Mouse (Mus musculus) embryonic facial prominence, embryonic 11.5 days (tissue): ENCODE measurements around the gene Kif26a. TPM values are rescaled to one million over a fixed set of nuclear protein-coding genes. Genes with fewer than 3 reads are reported as not detected.
A peak's percentile ranks its signal among the peaks of the same experiment; 100 is the strongest.

Experiments used
- ATAC-seq: fragments of 200-750 bp; cut with Nextera tagmentation; replicated peaks from 2 replicates; pipeline ENCODE4 v1.8.0; 2017; ENCODE audit warnings: low read depth; ENCODE audit not compliant: insufficient number of reproducible peaks, low FRiP score, low TSS enrichment
- DNase-seq: peaks from one replicate; pipeline ENCODE4 v3.0.0-alpha.2; 2015; ENCODE audit warnings: low spot score
- H3K27ac ChIP-seq: fragments of 300-500 bp; sonication (generic); replicated peaks from 2 replicates; pipeline ENCODE4 v1.5.1; 2014; ENCODE audit warnings: mild to moderate bottlenecking, low read depth, low read length, control low read depth
- H3K27me3 ChIP-seq: fragments of 300-500 bp; sonication (generic); 2 replicates; pipeline ENCODE4 v1.6.1; 2014; ENCODE audit warnings: mild to moderate bottlenecking, low read length, moderate library complexity, mixed read lengths; ENCODE audit not compliant: control insufficient read depth, insufficient read depth
- H3K36me3 ChIP-seq: fragments of 300-500 bp; sonication (generic); replicated peaks from 2 replicates; pipeline ENCODE4 v1.6.1; 2014; ENCODE audit warnings: low read depth, mild to moderate bottlenecking, low read length, moderate library complexity, mixed read lengths; ENCODE audit not compliant: control insufficient read depth, insufficient read depth
- H3K4me1 ChIP-seq: fragments of 300-500 bp; sonication (generic); 2 replicates; pipeline ENCODE4 v1.6.1; 2014; ENCODE audit warnings: low read length, mixed read lengths; ENCODE audit not compliant: control insufficient read depth, insufficient read depth
- H3K4me2 ChIP-seq: fragments of 300-500 bp; sonication (generic); 2 replicates; pipeline ENCODE4 v1.6.1; 2014; ENCODE audit warnings: low read depth, mild to moderate bottlenecking, control low read depth, low read length, moderate library complexity
- H3K4me3 ChIP-seq: fragments of 300-500 bp; sonication (generic); 2 replicates; pipeline ENCODE4 v1.5.1; 2014; ENCODE audit warnings: low read depth, low read length, control low read depth
- H3K9ac ChIP-seq: fragments of 300-500 bp; sonication (generic); replicated peaks from 2 replicates; pipeline ENCODE4 v1.6.1; 2014; ENCODE audit warnings: mild to moderate bottlenecking, control low read depth, low read length
- H3K9me3 ChIP-seq: fragments of 300-500 bp; sonication (generic); replicated peaks from 2 replicates; pipeline ENCODE4 v1.6.1; 2016; ENCODE audit warnings: mild to moderate bottlenecking, low read length, inconsistent platforms, mixed read lengths; ENCODE audit not compliant: control insufficient read depth
- WGBS: fragments of 180-500 bp; shearing (Covaris S2); extraction: QIAGEN DNeasy Blood & Tissue Kit; methylation state at CpG from one replicate; pipeline ENCODE4 v1.1.7; 2014; 5-methylcytosine and 5-hydroxymethylcytosine counted together
- polyA plus RNA-seq: library from polyadenylated mRNA; unstranded; fragments of >200 nt; fragmentation: Nextera tagmentation; extraction: Ambion mirVana; gene quantifications from 2 replicates; pipeline ENCODE4 v1.2.1, GENCODE M21; 2014

The Kif26a gene
- 1.8 and 2.6 TPM in 2 replicates for polyA plus RNA-seq

DNA sequence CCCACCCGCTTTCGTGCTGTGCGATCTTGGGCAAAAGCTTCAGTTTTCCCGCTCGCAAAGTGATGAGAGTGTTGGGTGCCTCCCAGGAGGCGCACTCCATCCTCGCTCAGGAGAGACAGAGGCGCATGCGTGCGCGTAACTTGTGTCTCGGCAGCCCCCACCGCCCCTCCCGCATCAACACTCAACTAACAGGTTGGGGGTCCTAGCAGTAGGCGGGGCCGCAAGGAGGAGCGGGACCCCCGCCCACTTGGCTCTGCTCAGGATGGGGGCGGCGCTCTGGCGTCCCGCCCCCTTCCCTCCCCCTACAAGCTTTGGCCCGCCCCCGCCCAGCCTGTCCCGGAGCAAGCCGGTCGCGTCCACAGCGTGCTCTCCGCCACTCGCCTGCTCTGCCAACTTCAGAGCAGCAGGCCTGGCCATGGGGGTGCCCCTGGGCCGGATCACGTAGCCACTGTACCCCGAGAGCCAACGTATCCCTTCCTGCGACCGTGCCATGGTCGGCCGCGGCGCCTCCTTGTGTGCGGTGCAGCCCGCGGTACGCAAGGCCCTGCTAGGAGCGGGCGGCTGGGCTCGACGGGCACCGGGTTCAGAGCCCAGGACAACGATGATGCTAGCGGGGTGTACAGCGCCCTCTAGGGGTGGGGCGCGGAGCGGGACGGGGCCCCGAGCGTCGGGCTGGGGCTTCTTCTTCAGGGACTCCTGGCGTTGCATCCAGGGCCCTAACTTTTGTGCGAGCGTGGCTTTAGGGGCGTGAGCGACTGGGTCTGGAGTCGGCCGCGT is at the start of gene Kif26a:
Kif26a (plus strand) TSS at position 334 of the 777 bp plus-strand sequence.
- H3K27me3 ChIP-seq: peaks cover 34% of the 10 kb centered on the region

DNA sequence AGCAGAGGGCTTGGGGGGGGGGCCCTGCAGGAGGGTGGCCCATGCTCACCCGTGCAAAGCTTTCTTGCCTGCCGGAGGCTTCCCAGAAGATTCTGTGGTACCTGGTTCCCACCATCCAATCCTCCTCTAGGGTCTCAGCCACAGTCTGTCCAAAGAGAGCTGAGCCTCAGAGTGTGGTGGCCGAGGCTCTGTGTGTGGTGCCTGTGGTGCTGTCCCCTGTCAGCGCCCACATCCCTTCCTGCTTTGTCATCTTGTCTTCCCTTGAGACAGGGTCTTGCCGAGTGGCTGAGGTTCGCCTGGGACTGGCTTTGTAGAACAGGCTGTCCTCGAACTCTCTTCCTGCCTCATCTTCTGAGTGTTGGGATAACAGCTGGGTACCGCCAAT is 49.3 kb upstream of the Kif26a start:
- no peak overlapping the region for H3K9ac ChIP-seq
- H3K9me3 ChIP-seq: no peaks in the 10 kb centered on the region
- DNase-seq (no peak), ATAC-seq (no peak)
- H3K27me3 ChIP-seq: no peaks in the 10 kb centered on the region
- no peak overlapping the region for H3K4me2 ChIP-seq
- H3K4me3 ChIP-seq: no peak overlapping the region
- H3K27ac ChIP-seq: no peak overlapping the region
- 73% methylated on average over 8 of the region's 8 CpGs for WGBS
- no peaks in the 10 kb centered on the region for H3K4me1 ChIP-seq
- no peaks in the 10 kb centered on the region for H3K36me3 ChIP-seq

More for the DNA sequence above, at the start of gene Kif26a:
- H3K9me3 ChIP-seq: no peaks in the 10 kb centered on the region
- ATAC-seq (peak; percentile 69), DNase-seq (peak; percentile 85)
- 0 out of 2 replicates have a peak within 1 kb of the TSS, but pooled peaks have one; percentile 28 for H3K27ac ChIP-seq
- H3K9ac ChIP-seq: peak within 1 kb of the TSS; percentile 74
- H3K4me2 ChIP-seq: peak within 1 kb of the TSS; percentile 98
- no peaks in the 10 kb centered on the region for H3K36me3 ChIP-seq
- peaks cover 17% of the 10 kb centered on the region for H3K4me1 ChIP-seq
- WGBS: under 1% methylated on average over 59 of the region's 68 CpGs
- H3K4me3 ChIP-seq: peak within 1 kb of the TSS; percentile 49

DNA sequence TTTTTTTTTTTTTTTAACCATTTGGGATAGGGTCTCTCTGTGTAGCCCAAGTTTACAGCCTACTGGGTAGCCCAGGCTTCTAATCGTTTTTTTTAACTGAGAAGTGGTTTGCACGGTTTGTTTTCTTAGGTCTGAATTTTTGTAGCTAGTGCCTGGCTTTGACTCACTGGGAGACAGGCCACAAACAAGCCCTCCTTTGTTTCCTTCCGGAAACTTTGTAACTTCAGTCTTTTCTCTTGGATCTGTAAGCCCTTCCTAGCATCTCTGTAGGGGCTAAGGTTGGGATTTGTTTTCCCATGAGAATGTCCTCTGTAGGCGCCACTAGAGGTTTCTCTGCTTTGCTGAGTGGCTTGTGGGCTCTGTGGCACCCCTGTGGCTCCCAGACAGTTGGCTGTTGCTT is 45.9 kb upstream of the Kif26a start:
- DNase-seq (no peak), ATAC-seq (no peak)
- no peak overlapping the region for H3K4me3 ChIP-seq
- WGBS: 35% methylated on average over 4 of the region's 4 CpGs
- H3K9me3 ChIP-seq: no peaks in the 10 kb centered on the region
- no peak overlapping the region for H3K9ac ChIP-seq
- no peaks in the 10 kb centered on the region for H3K27me3 ChIP-seq
- no peak overlapping the region for H3K27ac ChIP-seq
- H3K4me2 ChIP-seq: no peak overlapping the region
- H3K4me1 ChIP-seq: no peaks in the 10 kb centered on the region
- H3K36me3 ChIP-seq: no peaks in the 10 kb centered on the region

DNA sequence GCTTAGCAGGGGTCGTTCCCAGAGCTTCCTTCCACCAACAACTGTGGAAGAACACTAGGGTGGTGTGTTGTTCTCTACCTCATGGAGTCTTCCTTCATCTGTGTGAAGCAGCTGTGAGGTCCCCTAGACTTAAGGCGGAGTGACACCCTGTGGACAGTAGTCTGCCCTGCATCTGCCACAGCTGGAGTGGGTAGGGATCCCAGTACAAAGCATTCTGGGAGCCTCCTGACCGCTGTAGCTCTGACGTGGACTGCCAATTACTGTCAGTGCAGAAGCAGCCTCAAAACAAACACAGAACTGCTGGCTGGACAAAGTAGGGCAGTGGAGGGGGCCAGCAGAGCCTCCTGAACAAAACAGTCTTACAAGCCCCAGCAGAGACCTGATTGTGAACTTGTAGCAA is 45.0 kb upstream of the Kif26a start:
- H3K27ac ChIP-seq: no peak overlapping the region
- H3K27me3 ChIP-seq: no peaks in the 10 kb centered on the region
- DNase-seq: no peak
- 47% methylated on average over 4 of the region's 4 CpGs for WGBS
- H3K4me3 ChIP-seq: no peak overlapping the region
- no peak overlapping the region for H3K4me2 ChIP-seq
- no peaks in the 10 kb centered on the region for H3K4me1 ChIP-seq
- no peaks in the 10 kb centered on the region for H3K36me3 ChIP-seq
- H3K9me3 ChIP-seq: no peaks in the 10 kb centered on the region
- no peak overlapping the region for H3K9ac ChIP-seq
- ATAC-seq: no peak

DNA sequence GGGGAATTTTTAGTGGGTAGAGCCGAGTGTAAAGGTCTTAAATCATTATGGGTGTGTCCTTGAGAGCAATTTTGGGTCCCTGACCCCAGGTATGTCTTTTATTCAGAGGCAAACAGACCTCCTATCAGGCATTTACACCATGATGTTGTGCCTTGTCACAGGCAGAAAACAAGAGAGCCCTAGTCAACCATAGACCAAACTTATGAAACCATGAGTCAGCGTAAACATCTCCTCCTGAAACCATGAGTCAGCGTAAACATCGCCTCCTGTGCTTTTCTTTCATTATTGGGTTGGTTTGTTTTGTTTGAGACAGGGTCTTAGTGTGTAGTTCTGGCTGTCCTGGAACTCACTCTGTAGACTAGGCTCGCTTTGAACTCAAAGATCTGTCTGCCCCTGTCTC is 42.8 kb upstream of the Kif26a start:
- DNase-seq: no peak
- H3K36me3 ChIP-seq: no peaks in the 10 kb centered on the region
- no peak overlapping the region for H3K4me3 ChIP-seq
- no peaks in the 10 kb centered on the region for H3K9me3 ChIP-seq
- no peak overlapping the region for H3K9ac ChIP-seq
- H3K4me1 ChIP-seq: peaks cover 3% of the 10 kb centered on the region; the same call in 1 of the 2 replicates
- 90% methylated on average over 5 of the region's 5 CpGs for WGBS
- no peak overlapping the region for H3K27ac ChIP-seq
- no peak overlapping the region for H3K4me2 ChIP-seq
- no peaks in the 10 kb centered on the region for H3K27me3 ChIP-seq
- no peak for ATAC-seq

DNA sequence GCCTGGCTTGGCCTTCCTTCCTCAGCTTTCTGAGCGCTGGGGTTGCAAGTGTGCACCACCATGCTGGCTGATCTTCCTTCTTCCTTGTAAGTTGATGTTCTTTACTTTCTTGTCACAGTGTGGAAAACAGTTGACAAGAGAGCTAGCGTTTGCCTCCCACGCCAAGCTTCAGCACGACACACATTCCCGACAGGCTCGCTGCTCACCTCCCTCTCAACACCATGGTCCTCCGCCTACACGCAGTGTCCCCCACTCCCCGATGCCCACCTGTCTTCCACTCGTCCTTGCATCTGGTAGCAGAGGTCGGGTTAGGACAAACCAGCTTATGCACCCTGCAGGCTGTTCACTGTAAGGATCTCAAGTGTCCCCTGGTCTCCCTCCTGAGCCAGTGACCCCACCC is 41.1 kb upstream of the Kif26a start:
- Histone ChIP-seq H3K9ac (no peak overlapping the region), H3K27me3 (no peaks in the 10 kb centered on the region), H3K36me3 (no peaks in the 10 kb centered on the region), H3K4me1 (peaks cover 3% of the 10 kb centered on the region; the same call in 1 of the 2 replicates), H3K4me2 (no peak overlapping the region), H3K9me3 (no peaks in the 10 kb centered on the region), H3K27ac (no peak overlapping the region), H3K4me3 (no peak overlapping the region)
- 87% methylated on average over 11 of the region's 11 CpGs for WGBS
- ATAC-seq: no peak
- DNase-seq: no peak

DNA sequence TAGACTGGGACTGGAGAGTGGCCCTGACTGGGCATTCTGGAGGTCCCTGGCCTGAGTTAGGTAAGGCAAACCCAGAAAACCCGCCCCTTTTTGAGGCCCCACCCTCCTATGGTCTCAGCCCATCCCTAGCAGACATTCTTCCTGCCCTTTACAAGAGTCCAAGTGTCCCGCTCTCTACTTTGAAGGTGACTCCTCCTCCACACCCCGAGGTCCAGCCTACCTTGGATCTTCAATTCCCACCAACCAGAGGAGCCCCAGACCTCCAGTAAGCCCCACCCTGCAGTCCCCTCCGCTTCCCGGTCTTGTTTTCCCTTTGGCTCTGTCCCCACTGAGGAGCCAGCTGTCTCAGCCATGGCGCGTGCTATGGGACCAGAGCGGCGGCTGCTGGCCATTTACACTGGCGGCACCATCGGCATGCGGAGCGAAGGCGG is 39.5 kb upstream of the Kif26a start, which contains the start of gene Aspg:
Aspg (plus strand) TSS at position 139 of the 431 bp plus-strand sequence.
- 3% methylated on average over 14 of the region's 14 CpGs for WGBS
- H3K27me3 ChIP-seq: no peaks in the 10 kb centered on the region
- no peak within 1 kb of the TSS for H3K27ac ChIP-seq
- H3K4me3 ChIP-seq: peak within 1 kb of the TSS; percentile 5; the same call in 1 of the 2 replicates
- peak within 1 kb of the TSS; percentile 33 for H3K4me2 ChIP-seq
- DNase-seq (peak; percentile 38), ATAC-seq (0 out of 2 replicates have a peak, but pooled peaks have one; percentile 35)
- H3K9ac ChIP-seq: peak within 1 kb of the TSS; percentile 25; the same call in 1 of the 2 replicates
- H3K4me1 ChIP-seq: peaks cover 3% of the 10 kb centered on the region; the same call in 1 of the 2 replicates
- H3K36me3 ChIP-seq: no peaks in the 10 kb centered on the region
- H3K9me3 ChIP-seq: no peaks in the 10 kb centered on the region

DNA sequence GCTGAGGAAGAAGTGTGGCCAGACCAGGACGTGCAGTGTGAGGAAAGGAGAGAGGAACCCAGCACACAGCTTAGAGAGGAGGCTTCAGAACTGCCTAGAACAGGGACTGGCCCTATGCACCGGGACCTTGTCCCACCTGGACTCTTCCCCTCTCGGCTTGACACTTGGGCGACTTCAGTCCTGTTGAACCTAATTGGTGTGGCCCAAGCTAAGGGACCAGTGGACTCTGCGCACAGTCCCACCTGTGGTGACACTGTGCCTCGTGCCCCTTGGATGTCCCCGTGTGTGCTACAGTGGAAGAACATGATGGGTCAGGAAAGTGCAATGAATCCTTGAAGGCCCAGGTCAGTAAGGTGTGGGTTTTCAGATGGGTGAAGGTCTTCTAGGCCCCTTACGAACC is 38.3 kb upstream of the Kif26a start:
- Histone ChIP-seq H3K9me3 (no peaks in the 10 kb centered on the region), H3K4me3 (no peak overlapping the region), H3K4me1 (peaks cover 3% of the 10 kb centered on the region; the same call in 1 of the 2 replicates), H3K9ac (no peak overlapping the region), H3K27me3 (no peaks in the 10 kb centered on the region), H3K36me3 (no peaks in the 10 kb centered on the region), H3K4me2 (no peak overlapping the region), H3K27ac (no peak overlapping the region)
- DNase-seq (no peak), ATAC-seq (no peak)
- WGBS: 91% methylated on average over 8 of the region's 8 CpGs
